Mouse (Mus musculus) stomach, postnatal 0 days (tissue): Measurements from ENCODE around the gene Rgs8.

Experiments used
- CTCF ChIP-seq: IDR thresholded peaks from 2 replicates; pipeline ENCODE4 v1.5.1; 2016; ENCODE audit warnings: antibody characterized with exemption, low read depth, mild to moderate bottlenecking, moderate library complexity
- EP300 ChIP-seq: optimal IDR thresholded peaks from 2 replicates; pipeline ENCODE3; 2016; ENCODE audit warnings: antibody characterized with exemption

DNA sequence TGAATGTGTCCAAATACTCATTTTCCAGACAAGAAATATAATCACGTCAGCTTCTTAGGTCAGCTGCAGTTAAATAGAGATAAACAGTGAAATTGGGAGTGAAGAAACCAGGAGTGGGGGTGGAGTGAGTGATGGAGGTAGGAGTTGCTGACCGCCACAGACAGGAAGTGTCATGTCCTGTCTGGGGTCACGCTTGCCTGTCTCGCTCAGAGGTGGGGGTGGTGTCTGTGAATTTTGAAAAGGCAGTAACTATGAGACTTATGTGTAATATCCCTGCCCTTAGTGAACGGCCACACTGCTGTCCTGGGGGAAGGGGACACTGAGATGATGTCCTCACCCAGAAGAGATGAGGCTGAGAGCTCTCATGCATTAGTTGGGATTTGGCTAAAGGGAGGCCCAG lies 56.6 kb downstream of the Rgs8 start:
- TF ChIP-seq CTCF, result no peak
- no peak for TF ChIP-seq EP300
